Comparison of ENCODE assay signal across 9 mouse cellular contexts in the genomic region with DNA sequence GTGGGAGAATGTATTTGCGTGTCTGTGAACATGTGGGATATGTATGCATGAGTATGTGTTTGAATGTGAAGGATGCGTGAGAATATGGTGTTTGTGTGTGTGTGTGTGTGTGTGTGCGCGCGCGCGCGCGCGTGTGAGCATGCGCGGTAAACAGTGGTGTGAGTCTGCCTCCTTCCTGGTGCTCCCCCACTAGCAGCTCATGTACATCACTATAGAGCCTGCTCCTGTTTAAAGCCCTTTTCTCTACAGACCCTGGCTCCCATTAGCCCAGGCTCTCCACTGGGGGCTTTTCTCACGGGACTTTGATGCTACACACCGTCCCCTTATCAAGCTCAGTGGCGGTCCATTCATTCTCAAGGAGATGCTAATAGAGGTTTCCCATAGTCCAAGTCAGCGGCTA. TPM values are rescaled to one million over a fixed set of nuclear protein-coding genes. Genes with fewer than 3 reads are reported as not detected.
DNase-seq lines count a peak whose midpoint lies in the region; ATAC-seq and TF ChIP-seq lines count a peak whose summit lies in the region.
"Had no signal": no experiment of that assay in that cellular context is flagged by ENCODE, and none has a peak within 500 bp of the region (broad histone marks: within the 10 kb centered on the region; RNA-seq: fewer than 3 reads in every experiment).

No protein-coding gene starts in this region.

- H3K4me3 ChIP-seq in kidney, embryonic 15.5 days (replicated peaks), result peak overlapping the region; percentile 11; the same call in 1 of the 2 replicates
- 0 out of 2 replicates have a peak overlapping the region, but pooled peaks have one; percentile 5 for H3K4me3 ChIP-seq in embryonic facial prominence, embryonic 12.5 days
- peak overlapping the region; percentile 21 for H3K4me3 ChIP-seq in hindbrain, embryonic 13.5 days
- 0 out of 2 replicates have a peak overlapping the region, but pooled peaks have one; percentile 16 for H3K4me3 ChIP-seq in midbrain, postnatal 0 days (ENCODE audit: low read depth, low read length)

- H3K9ac ChIP-seq in kidney, embryonic 15.5 days, result no peak overlapping the region
- no peak overlapping the region for H3K9ac ChIP-seq in embryonic facial prominence, embryonic 12.5 days
- H3K9ac ChIP-seq in hindbrain, embryonic 13.5 days, result no peak overlapping the region
- H3K9ac ChIP-seq in midbrain, postnatal 0 days (replicated peaks; ENCODE audit: low read length, poor library complexity, severe bottlenecking), result no peak overlapping the region

- H3K4me2 ChIP-seq in kidney, embryonic 15.5 days, result peak overlapping the region; percentile 45
- H3K4me2 ChIP-seq in embryonic facial prominence, embryonic 12.5 days (replicated peaks), result peak overlapping the region; percentile 36
- peak overlapping the region; percentile 46 for H3K4me2 ChIP-seq in hindbrain, embryonic 13.5 days
- H3K4me2 ChIP-seq in midbrain, postnatal 0 days (ENCODE audit: low read depth, low read length, poor library complexity, severe bottlenecking), result peak overlapping the region; percentile 29; the same call in 1 of the 2 replicates

- 50% methylated on average over 16 of the region's 16 CpGs for WGBS in kidney, embryonic 15.5 days
- 42% methylated on average over 16 of the region's 16 CpGs for WGBS in embryonic facial prominence, embryonic 12.5 days
- WGBS in hindbrain, embryonic 13.5 days, result 41% methylated on average over 16 of the region's 16 CpGs
- 42% methylated on average over 16 of the region's 16 CpGs for WGBS in midbrain, postnatal 0 days

- no peaks in the 10 kb centered on the region for H3K9me3 ChIP-seq in kidney, embryonic 15.5 days (replicated peaks)
- H3K9me3 ChIP-seq in embryonic facial prominence, embryonic 12.5 days, result no peaks in the 10 kb centered on the region
- H3K9me3 ChIP-seq in hindbrain, embryonic 13.5 days, result no peaks in the 10 kb centered on the region
- H3K9me3 ChIP-seq in midbrain, postnatal 0 days (ENCODE audit: low read length), result no peaks in the 10 kb centered on the region

- DNase-seq in kidney, postnatal 36 days, result no peak
- DNase-seq in midbrain, postnatal 0 days (ENCODE audit: low spot score), result peak; percentile 41
- no peak for DNase-seq in left cerebral cortex, postnatal 36 days (ENCODE audit: low spot score in 2 of 2)
- no peak for DNase-seq in ovary, postnatal 10 days (ENCODE audit: low spot score)
- DNase-seq: adrenal gland, postnatal 10 days; cerebellum, adult 8-10 months had no signal

- TF ChIP-seq CTCF in midbrain, postnatal 0 days (IDR thresholded peaks at IDR 0.05), result no peak

- intact Hi-C loops in left cerebral cortex, postnatal 36 days (cut with DNase I), result loop anchor here (2.0 kb wide), 1 partner anchor 16 kb away; no protein-coding TSS in a partner anchor

- no peaks in the 10 kb centered on the region for H3K27me3 ChIP-seq in kidney, embryonic 15.5 days
- no peaks in the 10 kb centered on the region for H3K27me3 ChIP-seq in embryonic facial prominence, embryonic 12.5 days
- H3K27me3 ChIP-seq in hindbrain, embryonic 13.5 days, result no peaks in the 10 kb centered on the region
- H3K27me3 ChIP-seq in midbrain, postnatal 0 days (ENCODE audit: insufficient read depth, low read length), result no peaks in the 10 kb centered on the region

- no peaks in the 10 kb centered on the region for H3K36me3 ChIP-seq in kidney, embryonic 15.5 days
- no peaks in the 10 kb centered on the region for H3K36me3 ChIP-seq in embryonic facial prominence, embryonic 12.5 days
- no peaks in the 10 kb centered on the region for H3K36me3 ChIP-seq in hindbrain, embryonic 13.5 days
- H3K36me3 ChIP-seq in midbrain, postnatal 0 days (ENCODE audit: insufficient read depth, low read length), result no peaks in the 10 kb centered on the region

- no peak for ATAC-seq in kidney, embryonic 15.5 days (replicated peaks; ENCODE audit: low FRiP score)
- no peak for ATAC-seq in embryonic facial prominence, embryonic 12.5 days (ENCODE audit: insufficient number of reproducible peaks, insufficient read depth, low FRiP score, low TSS enrichment)
- ATAC-seq in hindbrain, embryonic 13.5 days (ENCODE audit: low FRiP score), result 0 out of 2 replicates have a peak, but pooled peaks have one; percentile 46
- 0 out of 2 replicates have a peak, but pooled peaks have one; percentile 27 for ATAC-seq in midbrain, postnatal 0 days (ENCODE audit: low FRiP score)

- H3K27ac ChIP-seq in kidney, embryonic 15.5 days, result no peak overlapping the region
- H3K27ac ChIP-seq in embryonic facial prominence, embryonic 12.5 days, result no peak overlapping the region
- H3K27ac ChIP-seq in hindbrain, embryonic 13.5 days, result no peak overlapping the region
- no peak overlapping the region for H3K27ac ChIP-seq in midbrain, postnatal 0 days (ENCODE audit: low read depth, low read length)

- H3K4me1 ChIP-seq in kidney, embryonic 15.5 days, result peaks cover 7% of the 10 kb centered on the region
- peaks cover 5% of the 10 kb centered on the region; the same call in 1 of the 2 replicates for H3K4me1 ChIP-seq in embryonic facial prominence, embryonic 12.5 days
- peaks cover 5% of the 10 kb centered on the region; the same call in 1 of the 2 replicates for H3K4me1 ChIP-seq in hindbrain, embryonic 13.5 days (replicated peaks)
- H3K4me1 ChIP-seq in midbrain, postnatal 0 days (ENCODE audit: insufficient read depth, low read length), result 0 out of 2 replicates have a peak, but pooled peaks cover 3% of the 10 kb centered on the region

RNA-seq across cellular contexts. Expression of a gene that starts 23.0 kb away (rescaled TPM):
- 20.2 and 21.9 TPM in 2 replicates for polyA plus RNA-seq in kidney, embryonic 15.5 days (2015; fragmentation: Nextera tagmentation; extraction: Ambion mirVana)
- polyA plus RNA-seq in embryonic facial prominence, embryonic 12.5 days (2016; fragmentation: Nextera tagmentation; extraction: Ambion mirVana), result 13.5 and 15.0 TPM in 2 replicates
- polyA plus RNA-seq in hindbrain, embryonic 13.5 days (2015; fragmentation: Nextera tagmentation; extraction: Ambion mirVana), result 7.9 and 8.4 TPM in 2 replicates
- total RNA-seq in midbrain, postnatal 0 days (2014; rRNA removed), result 9.9 and 10.9 TPM in 2 replicates
- 6.1 and 7.0 TPM in 2 replicates for polyA plus RNA-seq in midbrain, postnatal 0 days (2015; fragmentation: Nextera tagmentation; extraction: Ambion mirVana)
- 10 to 100 TPM; 14.9 to 18.5 TPM for total RNA-seq in left cerebral cortex, postnatal 36 days (2021)

RNA-seq across cellular contexts. Expression of a gene that starts 32.5 kb away (rescaled TPM):
- 1.3 and 2.3 TPM in 2 replicates for polyA plus RNA-seq in kidney, embryonic 15.5 days (2015; fragmentation: Nextera tagmentation; extraction: Ambion mirVana)
- polyA plus RNA-seq in embryonic facial prominence, embryonic 12.5 days (2016; fragmentation: Nextera tagmentation; extraction: Ambion mirVana), result 11.6 and 12.0 TPM in 2 replicates
- polyA plus RNA-seq in hindbrain, embryonic 13.5 days (2015; fragmentation: Nextera tagmentation; extraction: Ambion mirVana), result 34.0 and 36.1 TPM in 2 replicates
- 6.0 and 10.2 TPM in 2 replicates for total RNA-seq in midbrain, postnatal 0 days (2014; rRNA removed)
- polyA plus RNA-seq in midbrain, postnatal 0 days (2015; fragmentation: Nextera tagmentation; extraction: Ambion mirVana), result 22.2 and 25.5 TPM in 2 replicates
- total RNA-seq in left cerebral cortex, postnatal 36 days (2021), result 1 to 10 TPM; 7.1 to 8.4 TPM

Comparison
In these comparisons a context has a peak if more than half of its experiments do, and no peak if none do; other contexts are left out.
1. ATAC-seq: peak in hindbrain, embryonic 13.5 days (single experiment) and midbrain, postnatal 0 days (single experiment); none in kidney, embryonic 15.5 days (single experiment) and embryonic facial prominence, embryonic 12.5 days (single experiment).
2. Peak in every context shown above with its lines, with median percentiles within 50 percentile points of each other: H3K4me2 ChIP-seq and H3K4me3 ChIP-seq.